Mouse (Mus musculus): ENCODE results near the gene Fibcd1.

Gene Fibcd1

GRCm38 (mm10) chr2:31857180-31857579 is 11.4 kb upstream of the Fibcd1 start:
- DNase-seq (ENCODE audit: low read depth), result no peak

- peak; percentile 57 for DNase-seq (ENCODE audit: low read depth)
Measured at GRCm38 (mm10) chr2:31855991-31856390, 10.2 kb upstream of the Fibcd1 start.

- no peak for DNase-seq (ENCODE audit: low read depth)
Measured at GRCm38 (mm10) chr2:31850141-31850540, 4.3 kb upstream of the Fibcd1 start.

GRCm38 (mm10) chr2:31847908-31848307 is 2.1 kb upstream of the Fibcd1 start:
- peak; percentile 33 for DNase-seq (ENCODE audit: low read depth)

- DNase-seq (ENCODE audit: low read depth), result no peak
Measured at GRCm38 (mm10) chr2:31846692-31847660, 1.2 kb upstream of the Fibcd1 start.

- no peak for DNase-seq (ENCODE audit: low read depth)
Measured at GRCm38 (mm10) chr2:31845512-31845895, 301 bp downstream of the Fibcd1 start.

GRCm38 (mm10) chr2:31844729-31845136 is 1.1 kb downstream of the Fibcd1 start:
- DNase-seq (ENCODE audit: low read depth), result no peak

- DNase-seq (ENCODE audit: low read depth), result no peak
Measured at GRCm38 (mm10) chr2:31838868-31839267, 6.9 kb downstream of the Fibcd1 start.

- no peak for DNase-seq (ENCODE audit: low read depth)
Measured at GRCm38 (mm10) chr2:31836985-31837384, 8.8 kb downstream of the Fibcd1 start.

- DNase-seq (ENCODE audit: low read depth), result no peak
Measured at GRCm38 (mm10) chr2:31836091-31836490, 9.7 kb downstream of the Fibcd1 start.

GRCm38 (mm10) chr2:31828311-31828825 is 17.4 kb downstream of the Fibcd1 start:
- DNase-seq (ENCODE audit: low read depth), result no peak

GRCm38 (mm10) chr2:31827877-31828276 is 17.9 kb downstream of the Fibcd1 start:
- DNase-seq (ENCODE audit: low read depth), result no peak

- DNase-seq (ENCODE audit: low read depth), result no peak
Measured at GRCm38 (mm10) chr2:31826094-31827085, 19.4 kb downstream of the Fibcd1 start.

- no peak for DNase-seq (ENCODE audit: low read depth)
Measured at GRCm38 (mm10) chr2:31825469-31825911, 20.3 kb downstream of the Fibcd1 start.

- peak; percentile 30 for DNase-seq (ENCODE audit: low read depth)
Measured at GRCm38 (mm10) chr2:31823933-31824730, 21.7 kb downstream of the Fibcd1 start.

GRCm38 (mm10) chr2:31822524-31823371 is 23.1 kb downstream of the Fibcd1 start:
- no peak for DNase-seq (ENCODE audit: low read depth)

GRCm38 (mm10) chr2:31815367-31815766 is 30.4 kb downstream of the Fibcd1 start:
- DNase-seq (ENCODE audit: low read depth), result peak; percentile 63

- DNase-seq (ENCODE audit: low read depth), result no peak
Measured at GRCm38 (mm10) chr2:31814699-31815098, 31.1 kb downstream of the Fibcd1 start.

- no peak for DNase-seq (ENCODE audit: low read depth)
Measured at GRCm38 (mm10) chr2:31813641-31814040, 32.2 kb downstream of the Fibcd1 start.

All from 416B (cell line).